Mouse (Mus musculus) layer of hippocampus, adult 9-11 months (tissue): ENCODE data around the gene Adarb2.

Source experiments
- DNase-seq: peaks from one replicate; pipeline ENCODE4 v3.0.0; 2022

Adarb2 gene

DNA sequence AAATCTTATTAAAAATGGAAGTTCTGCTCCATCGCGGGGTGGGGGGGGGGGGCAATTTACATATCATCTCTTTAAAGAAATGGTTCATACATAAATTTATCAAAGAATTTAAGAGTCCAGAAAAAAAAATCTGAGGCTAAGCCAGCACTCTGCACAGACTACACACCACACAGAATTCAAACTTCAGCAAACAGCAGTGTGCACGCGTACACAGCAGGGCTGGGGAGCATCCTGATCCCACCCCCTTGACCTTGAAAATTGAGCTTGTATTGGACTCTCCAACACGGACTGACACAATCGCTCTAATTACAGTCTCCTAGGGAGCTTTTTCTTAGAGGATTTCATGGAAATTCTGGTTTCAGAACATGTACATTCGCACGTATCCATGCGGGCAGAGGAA, 490.1 kb downstream of the Adarb2 start:
- no peak for DNase-seq

DNA sequence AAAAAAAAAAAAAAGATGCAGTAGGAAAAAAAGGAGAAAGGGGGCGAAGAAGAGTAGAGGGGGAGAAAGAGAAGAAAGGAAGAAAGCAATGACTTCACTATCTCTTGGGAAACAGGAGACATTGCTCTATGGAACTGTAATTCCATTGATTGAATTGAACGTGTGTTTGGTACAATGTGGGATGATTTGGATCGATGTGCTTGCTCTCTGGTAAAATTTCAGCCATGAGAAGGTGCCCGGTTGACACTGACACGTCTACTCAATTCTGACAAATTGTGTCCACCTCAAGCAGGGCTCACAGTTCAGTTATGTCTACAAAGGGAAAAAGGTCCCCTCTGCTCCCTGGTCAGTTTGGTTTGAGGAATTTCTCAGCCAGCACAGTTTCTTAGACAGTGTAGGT, 495.8 kb downstream of the Adarb2 start:
- DNase-seq, result no peak

DNA sequence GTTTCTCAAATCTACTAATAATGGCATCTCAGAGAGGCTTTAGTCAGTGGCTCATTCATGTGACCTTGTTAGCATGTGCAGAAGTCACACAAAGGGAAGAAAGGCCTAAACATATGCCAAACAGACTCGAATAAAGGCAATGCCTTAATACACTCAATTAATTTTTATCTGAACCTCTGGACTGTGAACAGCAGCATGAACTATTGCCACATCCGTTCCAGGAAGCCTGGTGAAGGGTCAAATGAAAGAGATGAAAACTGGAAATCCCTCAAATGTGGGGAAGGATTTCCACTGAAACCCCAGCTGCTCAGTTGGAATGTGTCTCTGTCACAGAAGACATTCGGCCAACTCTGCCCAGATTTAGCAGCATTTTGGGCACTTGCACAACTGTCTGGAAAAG, 497.2 kb downstream of the Adarb2 start:
- no peak for DNase-seq

DNA sequence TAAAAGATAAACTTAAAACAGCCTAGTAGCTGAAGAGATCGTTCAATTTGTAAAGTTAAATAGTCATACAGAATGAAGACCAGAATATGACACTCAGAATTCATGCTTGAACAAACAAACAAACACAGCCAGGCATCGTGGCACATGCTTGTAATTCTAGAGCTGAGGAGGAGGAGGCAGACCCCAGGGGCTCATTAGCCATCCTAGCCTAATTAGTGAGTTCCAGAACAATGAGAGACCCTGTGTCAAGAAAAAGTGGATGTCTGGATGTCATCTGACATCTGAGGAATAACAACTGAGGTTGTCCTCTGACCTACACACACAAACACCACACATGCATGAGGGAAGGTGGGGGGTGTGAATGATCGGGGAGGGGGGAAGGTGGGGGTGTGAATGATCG, 498.3 kb downstream of the Adarb2 start:
- DNase-seq, result no peak

DNA sequence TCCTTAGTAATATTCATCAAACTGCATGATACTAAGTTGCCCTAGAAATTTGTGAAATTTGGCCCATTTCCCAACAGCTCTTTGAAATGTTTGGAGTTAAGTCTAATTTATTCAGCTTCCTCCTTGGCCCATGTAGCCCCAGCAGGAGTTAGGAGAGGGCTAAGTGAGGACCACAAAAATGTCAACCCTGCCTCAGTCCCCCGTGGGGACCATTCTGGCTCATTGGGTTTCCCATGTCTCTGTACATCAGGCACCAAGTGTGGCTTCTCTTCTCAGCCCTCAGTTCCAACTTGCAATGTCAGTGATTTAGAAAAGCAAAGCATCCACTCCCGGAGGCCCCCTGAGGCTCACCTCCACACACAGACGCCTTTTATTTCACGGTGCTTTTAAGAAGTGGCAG, 502.6 kb downstream of the Adarb2 start:
- no peak for DNase-seq

DNA sequence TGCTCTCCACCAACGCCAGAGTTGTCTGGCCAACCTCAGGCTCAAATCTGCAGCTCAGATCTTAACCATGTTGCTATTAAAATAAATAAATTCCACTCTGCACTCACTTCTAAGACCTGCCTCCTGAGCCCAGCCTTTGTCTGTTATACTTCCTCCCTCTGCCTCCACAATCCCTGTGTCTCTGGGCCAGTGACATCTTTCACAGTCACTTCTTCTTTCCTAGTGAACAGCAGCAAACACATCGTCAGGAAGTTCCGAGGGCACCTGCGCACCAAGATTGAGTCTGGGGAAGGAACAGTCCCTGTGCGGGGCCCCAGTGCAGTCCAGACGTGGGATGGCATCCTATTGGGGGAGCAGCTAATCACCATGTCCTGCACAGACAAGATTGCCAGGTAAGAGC, 510.7 kb downstream of the Adarb2 start:
- no peak for DNase-seq

DNA sequence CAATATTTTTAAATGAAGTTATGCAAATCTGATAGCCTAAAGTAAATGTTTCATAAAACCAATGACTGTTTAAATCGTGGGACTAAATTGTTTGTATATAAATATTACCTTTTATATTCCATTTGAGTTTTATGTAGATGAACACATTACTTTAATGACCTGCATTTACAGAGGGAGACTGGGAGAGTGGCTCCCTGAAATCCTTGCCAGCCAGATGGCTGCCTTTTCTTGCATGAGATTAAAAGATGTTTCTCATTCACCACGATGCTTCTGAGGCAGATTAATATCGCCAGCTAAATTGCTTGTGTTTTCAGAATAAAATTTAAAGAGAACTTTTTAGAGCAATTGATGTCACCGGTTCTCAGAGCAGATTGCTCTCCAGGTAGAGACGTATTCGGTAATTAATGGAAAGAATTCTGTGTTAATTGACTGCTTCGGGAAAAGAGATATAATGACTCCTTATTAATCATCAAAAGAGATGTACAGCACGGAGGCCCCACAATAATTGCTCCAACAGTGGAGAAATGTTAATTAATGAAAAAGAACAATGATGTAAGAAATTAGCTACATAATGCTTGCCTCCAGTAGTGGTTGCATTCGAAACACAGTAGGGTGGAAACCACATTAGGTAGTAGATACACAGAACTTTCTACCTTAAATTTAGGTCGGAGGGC, 527.4 kb downstream of the Adarb2 start:
- DNase-seq, result no peak

DNA sequence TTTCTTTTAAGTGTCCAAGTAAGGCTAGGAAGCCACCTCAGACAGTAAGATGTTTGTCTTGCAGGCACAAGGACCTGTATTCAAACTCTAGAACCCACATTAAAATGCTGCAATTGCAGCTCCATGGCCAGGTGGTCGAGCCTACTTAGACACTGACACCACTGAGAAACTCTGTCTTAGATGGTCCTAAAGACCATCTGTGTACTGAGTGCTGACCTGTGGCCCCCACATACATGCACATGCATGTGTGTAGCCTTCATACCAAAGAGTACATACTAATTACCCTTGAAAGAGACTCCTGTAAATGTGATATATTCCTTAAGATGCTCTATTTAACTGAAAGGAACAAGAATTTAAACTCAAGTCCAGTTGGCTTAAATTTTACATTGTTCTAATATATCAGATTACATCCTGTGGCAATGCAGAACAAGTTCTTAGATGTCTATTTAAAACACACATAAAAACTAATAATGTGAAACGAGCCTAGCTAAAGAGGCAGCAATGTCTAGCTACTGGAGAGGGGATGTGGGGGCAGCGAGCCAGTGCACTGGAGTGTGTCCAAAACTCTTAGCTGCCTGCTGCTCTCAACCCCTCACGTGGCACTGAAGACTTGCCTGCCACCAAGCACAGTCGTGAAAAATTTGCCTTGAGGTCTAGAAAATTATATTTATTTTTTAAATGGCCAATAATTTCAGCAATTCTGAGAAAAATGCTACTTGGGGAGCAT, 534.6 kb downstream of the Adarb2 start:
- peak; percentile 47 for DNase-seq

DNA sequence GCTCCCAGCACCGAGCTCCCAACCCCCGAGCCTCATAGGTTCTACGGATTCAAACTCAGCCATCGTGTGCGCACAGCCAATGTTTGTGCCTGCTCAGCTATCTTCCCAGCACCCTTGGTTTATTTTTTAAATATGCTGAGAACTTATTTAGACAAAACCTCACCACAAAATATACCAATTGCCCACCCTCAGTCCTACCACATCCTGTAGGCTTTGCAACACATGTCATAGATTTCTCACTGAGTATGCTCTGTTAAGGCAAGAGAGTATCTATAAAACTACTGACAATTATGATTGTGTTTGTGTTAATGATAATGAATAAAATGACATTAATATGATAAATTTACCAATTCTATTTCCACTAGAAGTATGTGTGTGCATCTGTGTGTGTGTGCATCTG, 540.1 kb downstream of the Adarb2 start:
- no peak for DNase-seq

DNA sequence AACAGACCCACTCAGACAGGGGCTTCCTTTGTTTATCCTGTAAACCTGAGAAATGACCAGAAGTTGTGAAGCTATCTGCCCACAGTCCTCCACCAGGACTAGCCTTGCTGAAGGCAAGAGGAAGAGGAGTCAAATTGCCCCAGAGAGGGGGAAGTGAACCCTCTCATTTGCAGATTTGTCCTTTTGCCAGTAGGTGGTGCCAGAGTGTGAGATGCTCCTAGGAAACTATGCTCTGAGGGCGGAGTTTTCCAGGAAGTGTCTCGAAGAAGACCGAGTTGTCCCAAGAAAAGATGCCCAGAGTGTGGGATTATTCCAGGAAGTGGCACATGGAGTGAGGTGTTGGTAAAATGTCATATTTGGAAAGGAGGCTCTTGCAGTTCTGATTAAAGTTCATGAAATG, 541.9 kb downstream of the Adarb2 start:
- DNase-seq, result no peak

DNA sequence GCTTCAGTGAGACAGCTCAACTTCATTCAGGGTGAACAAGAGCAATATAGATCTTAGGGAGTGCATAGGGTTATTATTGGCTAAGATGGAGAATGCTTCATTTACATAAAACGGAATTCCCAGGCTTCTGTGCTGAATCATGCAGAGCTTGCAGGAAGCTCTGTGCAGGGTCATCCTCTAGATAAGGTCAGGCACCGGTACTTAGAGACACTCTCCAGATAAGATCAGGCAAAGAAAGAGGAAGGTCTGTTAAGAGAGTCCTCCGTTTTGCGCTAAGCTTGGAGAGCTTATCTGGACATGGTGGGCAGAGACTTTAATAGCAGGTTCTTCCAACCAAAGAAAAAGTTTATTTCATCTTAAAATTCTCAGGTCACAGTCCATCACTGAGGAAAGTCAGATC, 542.9 kb downstream of the Adarb2 start:
- DNase-seq, result no peak

DNA sequence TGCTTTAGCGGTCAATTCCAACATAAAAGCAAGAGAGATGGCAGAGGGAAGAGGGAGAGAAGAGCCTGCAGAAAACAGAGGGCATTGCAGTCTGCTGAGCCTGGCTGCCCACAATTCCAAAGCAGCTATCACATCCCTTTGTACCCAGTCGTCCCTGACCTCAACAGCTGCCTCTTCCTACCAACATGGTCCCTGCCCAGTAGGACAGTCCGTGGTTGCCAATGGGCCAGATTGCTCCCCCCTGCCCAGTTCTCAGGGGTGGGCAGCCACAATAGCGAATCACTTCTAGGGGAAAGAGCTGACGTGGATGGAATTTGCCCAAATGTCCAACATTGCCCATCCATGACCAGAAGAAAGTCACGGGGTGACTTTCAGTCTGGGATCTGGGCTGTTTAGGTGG, 546.8 kb downstream of the Adarb2 start:
- DNase-seq, result no peak

DNA sequence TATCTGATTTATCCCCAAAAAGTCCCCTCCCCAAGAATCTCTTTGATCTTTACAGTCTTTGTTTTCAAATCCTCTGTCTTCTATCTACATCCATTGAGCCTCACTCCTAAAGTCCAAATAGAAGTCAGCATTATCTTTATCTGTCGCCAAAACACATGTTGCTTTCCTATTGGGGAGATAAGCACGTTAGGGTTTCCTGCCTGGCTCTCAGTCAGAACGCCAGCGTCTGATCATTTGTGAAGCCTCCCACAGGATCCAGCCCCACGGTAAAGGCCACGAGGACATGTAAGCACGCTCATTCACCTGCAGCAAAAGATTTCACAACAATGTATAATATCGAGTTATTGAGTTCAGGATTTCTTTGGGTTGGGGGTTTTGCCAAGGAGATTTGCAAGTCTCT, 558.3 kb downstream of the Adarb2 start:
- DNase-seq, result no peak

DNA sequence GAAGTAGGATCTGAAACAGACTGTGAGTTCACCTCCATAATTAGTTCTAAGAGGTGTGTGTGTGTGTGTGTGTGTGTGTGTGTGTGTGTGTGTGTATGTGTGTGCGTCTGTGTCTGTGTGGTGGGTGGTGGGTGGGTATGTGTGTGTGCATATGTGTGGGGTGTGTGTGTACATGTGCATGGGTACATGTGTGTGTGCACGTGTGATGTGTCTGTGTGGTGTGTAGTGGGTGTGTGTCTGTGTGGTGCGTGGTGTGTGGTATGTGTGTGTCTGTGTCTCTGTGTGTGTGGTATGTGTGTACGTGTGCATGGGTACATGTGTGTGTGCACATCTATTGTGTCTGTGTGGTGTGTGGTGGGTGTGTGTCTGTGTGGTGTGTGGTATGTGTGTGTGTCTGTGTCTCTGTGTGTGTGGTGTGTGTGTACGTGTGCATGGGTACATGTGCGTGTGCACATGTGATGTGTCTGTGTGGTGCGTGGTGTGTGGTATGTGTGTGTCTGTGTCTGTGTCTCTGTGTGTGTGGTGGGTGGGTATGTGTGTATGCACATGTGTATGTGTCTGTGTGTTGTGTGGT, 567.1 kb downstream of the Adarb2 start:
- no peak for DNase-seq

DNA sequence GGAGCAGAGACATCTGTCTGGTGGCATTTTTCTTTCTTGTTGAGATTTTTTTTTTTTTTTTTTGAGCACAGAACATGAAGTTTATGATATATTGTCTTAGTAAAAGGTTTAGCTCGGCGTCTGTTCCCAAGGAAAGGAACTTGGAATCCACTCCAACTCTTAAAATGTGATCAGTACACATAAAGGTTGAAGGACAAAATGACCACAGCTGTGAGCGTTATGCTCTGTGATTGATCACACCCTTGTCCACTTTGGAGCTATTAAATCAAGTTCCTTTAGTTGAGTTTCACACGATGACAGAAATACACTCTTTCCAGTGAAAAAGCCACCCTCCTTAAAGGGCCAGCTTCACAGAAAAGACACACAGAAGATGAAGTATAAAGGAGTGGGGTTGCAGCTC, 568.0 kb downstream of the Adarb2 start:
- DNase-seq, result no peak

DNA sequence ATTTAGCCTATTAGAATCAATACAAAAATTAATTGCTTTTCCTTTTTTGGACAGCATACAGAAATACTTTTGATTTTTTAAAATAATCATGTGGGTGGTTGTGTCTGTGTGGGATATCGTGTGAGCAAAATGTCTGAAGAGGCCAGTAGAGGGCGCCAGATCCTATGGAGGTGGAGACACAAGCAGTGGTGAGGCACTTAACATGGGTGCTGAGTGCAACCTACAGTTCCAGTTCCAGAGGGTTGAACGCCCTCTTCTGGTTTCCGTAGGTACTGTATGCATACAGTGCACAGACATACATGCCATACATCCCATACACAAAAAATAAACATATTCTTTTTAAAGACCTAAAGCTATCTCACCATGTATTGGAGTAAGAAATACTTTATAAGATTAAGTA, 577.8 kb downstream of the Adarb2 start:
- DNase-seq, result peak; percentile 23

DNA sequence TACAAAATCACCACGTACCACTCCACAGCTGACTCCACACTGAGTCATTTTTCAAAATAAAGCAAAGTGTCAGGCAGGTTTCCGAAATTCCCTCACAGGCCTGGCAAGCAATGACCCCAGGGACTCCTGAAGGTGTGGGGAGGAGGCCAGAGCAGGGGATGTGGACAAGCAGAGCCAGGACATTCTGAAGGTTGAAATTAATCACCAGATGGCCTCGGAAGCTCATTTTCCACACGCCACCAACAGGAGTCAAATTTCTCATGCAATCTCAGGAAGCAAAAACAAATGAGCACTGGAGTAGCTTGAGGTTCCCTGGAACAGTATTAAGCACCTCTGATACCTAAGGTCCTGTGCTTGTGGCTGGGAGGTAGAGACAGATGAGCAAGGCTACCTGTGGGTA, 580.0 kb downstream of the Adarb2 start:
- no peak for DNase-seq

DNA sequence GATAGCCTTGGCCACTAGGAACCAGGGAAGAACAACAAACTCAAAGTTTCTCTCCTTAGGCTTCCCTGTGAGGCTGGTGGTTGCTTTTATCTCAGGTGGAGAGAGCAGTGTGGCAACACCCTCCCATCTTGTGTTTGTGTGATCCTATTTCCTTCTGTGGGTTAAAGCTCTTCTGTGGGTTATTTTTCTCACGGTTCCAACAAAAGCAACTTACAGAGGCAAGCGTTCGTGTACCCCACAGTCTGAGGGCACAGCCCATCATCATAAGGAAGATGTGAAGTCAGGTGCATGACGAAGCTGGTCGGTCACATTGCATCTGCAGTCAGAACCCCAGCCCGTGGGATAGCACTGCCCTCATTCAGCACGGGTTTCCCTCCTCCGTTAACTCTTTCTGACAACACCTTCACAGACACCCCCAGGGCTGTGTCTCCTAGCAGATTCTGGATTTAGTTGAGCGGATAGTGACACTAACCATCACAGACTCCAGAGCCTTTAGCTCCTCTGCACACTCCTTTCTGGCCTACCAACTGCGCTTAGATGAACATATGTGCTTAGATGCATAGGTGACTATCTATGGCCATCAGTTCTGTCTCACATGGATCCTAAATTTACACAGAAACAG, 581.1 kb downstream of the Adarb2 start:
- no peak for DNase-seq

DNA sequence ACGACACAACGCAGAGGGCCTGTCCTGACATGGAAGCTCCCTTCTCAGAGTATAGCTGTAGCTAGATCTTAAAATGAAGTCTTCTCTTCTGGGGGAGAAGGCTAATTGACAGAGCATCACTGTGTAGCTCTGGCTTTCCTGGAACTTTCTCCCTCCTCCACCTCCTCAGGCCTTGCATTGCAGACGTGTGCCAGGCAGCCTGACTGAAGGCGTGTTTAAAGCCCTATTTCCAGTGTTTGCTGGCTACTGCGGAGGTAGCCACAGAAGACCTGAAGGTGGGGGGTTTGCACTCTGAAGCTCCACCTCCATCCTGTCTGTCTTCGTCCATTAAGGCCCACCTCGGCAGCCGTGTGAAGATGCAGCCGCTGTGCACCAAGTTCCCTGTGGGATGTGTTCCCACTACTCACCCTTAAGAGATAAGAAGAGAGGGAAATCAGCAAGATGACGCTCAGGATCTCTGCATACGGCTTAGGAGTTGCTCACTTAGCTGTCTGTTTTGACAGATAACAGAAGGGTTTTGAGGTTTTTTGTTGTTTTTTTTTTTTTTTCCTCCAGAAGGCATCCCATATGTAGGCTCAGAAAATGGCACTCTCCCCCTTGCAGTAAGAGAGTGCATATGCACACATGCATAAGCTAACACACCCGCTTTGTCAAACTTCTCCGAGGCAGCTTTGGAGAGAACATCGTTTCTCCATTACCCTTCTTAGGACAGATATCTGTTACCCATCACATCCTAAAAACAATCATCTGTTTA, 581.8 kb downstream of the Adarb2 start:
- DNase-seq, result no peak

DNA sequence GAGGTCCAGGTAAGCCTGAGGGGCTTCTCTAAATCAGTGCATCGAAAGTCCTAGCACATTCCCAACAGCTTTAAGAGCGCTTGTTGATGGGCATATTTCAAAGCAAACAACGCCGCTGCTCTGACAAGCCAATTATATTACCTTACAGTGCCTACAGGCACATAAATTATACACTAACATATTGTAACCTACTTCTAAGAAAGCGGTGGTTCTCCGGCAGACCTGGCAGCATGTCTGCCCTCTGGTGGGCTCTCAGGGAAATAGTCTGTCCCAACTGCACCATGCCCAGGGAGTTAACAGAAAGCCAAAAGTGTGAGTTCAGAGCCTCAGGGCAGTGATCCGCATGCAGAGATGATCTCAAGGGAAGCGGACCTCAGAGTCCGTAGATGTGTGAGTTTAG, 582.5 kb downstream of the Adarb2 start:
- peak; percentile 38 for DNase-seq

DNA sequence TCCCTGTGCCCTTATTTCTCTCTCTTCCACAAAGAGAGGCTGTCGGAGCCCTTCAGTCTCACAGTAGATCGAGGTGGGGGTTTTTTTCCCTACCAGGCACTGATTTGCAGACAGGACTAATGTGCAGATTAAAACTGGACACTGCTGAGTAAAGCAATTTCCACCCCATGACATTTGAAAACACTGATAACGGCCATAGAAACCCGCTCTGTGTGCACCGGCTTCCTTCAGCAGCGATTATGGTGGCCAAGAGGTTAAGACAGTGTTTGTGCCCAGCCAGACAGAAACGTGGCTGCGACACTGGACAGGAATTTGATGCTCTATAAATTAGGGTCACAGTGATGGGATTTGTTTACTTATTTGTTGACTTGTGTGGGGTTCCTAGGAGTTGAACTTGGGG, 590.6 kb downstream of the Adarb2 start:
- DNase-seq, result no peak

DNA sequence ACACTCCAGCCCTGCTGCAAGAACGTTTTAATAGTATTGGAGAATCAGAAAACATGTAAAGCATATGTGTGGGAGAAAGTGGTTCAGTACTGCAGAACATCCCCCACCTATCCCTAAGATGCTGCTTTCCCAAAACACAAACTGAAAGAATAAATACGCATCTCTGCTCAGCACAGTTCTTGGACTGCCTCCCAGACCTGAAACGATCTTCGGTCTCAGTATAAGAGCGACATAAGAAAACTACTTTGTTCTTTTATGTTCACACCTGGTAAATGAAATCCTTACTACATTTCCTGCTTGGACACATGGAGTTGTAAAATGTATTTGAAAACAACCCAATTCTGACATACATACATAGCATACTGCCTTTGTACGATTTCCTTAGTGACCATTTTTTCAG, 597.9 kb downstream of the Adarb2 start:
- no peak for DNase-seq

DNA sequence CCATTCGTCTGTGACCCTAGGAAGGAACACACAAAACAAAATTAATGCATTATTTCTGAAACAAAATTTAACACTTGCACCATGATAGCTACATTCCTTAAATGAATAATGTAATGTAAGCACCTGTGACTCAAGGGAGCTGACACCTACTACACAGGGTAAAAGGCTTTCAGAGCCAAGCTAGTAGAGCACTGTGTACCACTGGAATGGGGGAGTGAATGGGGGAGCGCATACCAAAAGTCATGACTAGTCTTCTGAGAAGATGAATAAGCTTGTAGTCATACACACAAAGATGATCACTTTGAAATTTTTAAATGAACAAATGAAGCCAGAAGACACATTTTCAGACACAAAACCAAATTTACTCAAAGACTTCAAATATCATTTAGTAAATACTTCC, 603.3 kb downstream of the Adarb2 start:
- no peak for DNase-seq
